Mouse (Mus musculus) small intestine, adult 2 months (tissue): Measurements from ENCODE around the gene Pla2g5. TPM values are rescaled to one million over a fixed set of nuclear protein-coding genes. Genes with fewer than 3 reads are reported as not detected.

ENCODE experiments used
- H3K27ac ChIP-seq: fragments of 200-500 bp; 2 replicates; pipeline ENCODE4 v1.5.1; 2012; ENCODE audit warnings: low read depth, low read length, control low read depth, inconsistent platforms; ENCODE audit not compliant: insufficient read depth
- H3K27me3 ChIP-seq: fragments of 200-500 bp; 2 replicates; pipeline ENCODE4 v1.6.1; 2012; ENCODE audit warnings: mild to moderate bottlenecking, moderate library complexity, low read length, inconsistent platforms; ENCODE audit not compliant: control insufficient read depth, insufficient read depth
- H3K36me3 ChIP-seq: fragments of 200-500 bp; 2 replicates; pipeline ENCODE4 v1.6.1; 2012; ENCODE audit warnings: mild to moderate bottlenecking, low read length, control low read depth, inconsistent platforms; ENCODE audit not compliant: control insufficient read depth, insufficient read depth
- H3K4me1 ChIP-seq: fragments of 200-500 bp; 2 replicates; pipeline ENCODE4 v1.6.1; 2012; ENCODE audit warnings: low read length, inconsistent platforms, mixed read lengths; ENCODE audit not compliant: control insufficient read depth, insufficient read depth, insufficient read length
- H3K4me3 ChIP-seq: fragments of 200-500 bp; 2 replicates; pipeline ENCODE4 v1.5.1; 2012; ENCODE audit warnings: low read depth, mild to moderate bottlenecking, control low read depth, inconsistent platforms, low read length, moderate library complexity
- CTCF ChIP-seq: fragments of 200-500 bp; IDR thresholded peaks from 2 replicates; pipeline ENCODE4 v1.5.1; 2012; ENCODE audit warnings: low read depth, mild to moderate bottlenecking, control low read depth, inconsistent platforms, low read length, moderate library complexity, mixed read lengths; ENCODE audit not compliant: insufficient replicate concordance, insufficient read length; ENCODE audit errors: extremely low read depth
- POLR2A ChIP-seq: fragments of 200-500 bp; IDR thresholded peaks from 2 replicates; pipeline ENCODE4 v1.6.1; 2012; ENCODE audit warnings: low read depth, mild to moderate bottlenecking, control low read depth, inconsistent platforms, low read length, moderate library complexity
- WGBS: fragments of 180-500 bp; shearing (Covaris S2); methylation state at CpG from one replicate; pipeline ENCODE4 v1.1.7; 2018; 5-methylcytosine and 5-hydroxymethylcytosine counted together
- polyA plus RNA-seq: library from polyadenylated mRNA; depleted of rRNA; stranded (reverse); fragments of >200 nt; gene quantifications from 2 replicates; pipeline ENCODE4 v1.2.3, GENCODE M21; 2012

The Pla2g5 gene
- polyA plus RNA-seq, 1 experiment: 6.0 TPM

GRCm38 (mm10) chr4:138873864-138874263 is 10.6 kb upstream of the Pla2g5 start, which contains the start of gene Gm13030:
Gene Gm13030 (minus strand): TSS chr4:138873964.
- no peaks in the 10 kb centered on the region for H3K36me3 ChIP-seq
- 79% methylated on average over 6 of the region's 6 CpGs for WGBS
- TF ChIP-seq CTCF: no peak
- no peak for TF ChIP-seq POLR2A
- H3K4me1 ChIP-seq: peaks cover 14% of the 10 kb centered on the region; the same call in 1 of the 2 replicates
- no peak within 1 kb of the TSS for H3K27ac ChIP-seq
- H3K27me3 ChIP-seq: no peaks in the 10 kb centered on the region
- no peak within 1 kb of the TSS for H3K4me3 ChIP-seq

GRCm38 (mm10) chr4:138868666-138869065 is 5.4 kb upstream of the Pla2g5 start:
- H3K27me3 ChIP-seq: no peaks in the 10 kb centered on the region; the same call in 1 of the 2 replicates
- H3K36me3 ChIP-seq: no peaks in the 10 kb centered on the region
- no peaks in the 10 kb centered on the region for H3K4me1 ChIP-seq
- H3K27ac ChIP-seq: no peak overlapping the region
- WGBS: 52% methylated on average over 8 of the region's 8 CpGs
- H3K4me3 ChIP-seq: no peak overlapping the region
- no peak for TF ChIP-seq CTCF
- no peak for TF ChIP-seq POLR2A

DNA sequence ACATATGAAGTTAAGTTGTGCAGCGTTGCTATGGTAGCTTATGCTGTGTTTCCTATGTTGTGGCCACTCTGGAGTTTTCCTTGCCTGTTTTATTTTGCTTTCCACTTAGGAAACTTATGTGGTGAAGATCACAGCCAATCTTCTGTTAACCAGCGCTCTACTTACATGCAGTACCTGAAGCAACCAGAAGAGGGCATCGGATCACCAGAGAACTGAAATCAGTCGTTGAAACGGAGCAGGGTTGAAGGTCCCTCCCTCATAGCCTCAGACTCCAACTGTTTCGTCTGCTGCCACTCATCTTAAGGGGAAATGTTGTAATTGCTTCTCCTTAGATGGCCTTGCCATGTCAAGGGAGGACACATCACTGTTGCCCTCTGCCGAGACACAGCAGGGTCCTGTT is 3.1 kb upstream of the Pla2g5 start:
- H3K36me3 ChIP-seq: no peaks in the 10 kb centered on the region
- no peaks in the 10 kb centered on the region; the same call in 1 of the 2 replicates for H3K27me3 ChIP-seq
- H3K4me1 ChIP-seq: no peaks in the 10 kb centered on the region
- no peak overlapping the region for H3K27ac ChIP-seq
- 10% methylated on average over 7 of the region's 7 CpGs for WGBS
- no peak overlapping the region for H3K4me3 ChIP-seq
- TF ChIP-seq POLR2A (no peak), CTCF (peak; percentile 65)

GRCm38 (mm10) chr4:138865991-138866390 is 2.7 kb upstream of the Pla2g5 start:
- TF ChIP-seq POLR2A (no peak), CTCF (no peak)
- no peaks in the 10 kb centered on the region for H3K36me3 ChIP-seq
- H3K27ac ChIP-seq: no peak overlapping the region
- H3K4me3 ChIP-seq: no peak overlapping the region
- H3K4me1 ChIP-seq: no peaks in the 10 kb centered on the region
- 65% methylated on average over 6 of the region's 6 CpGs for WGBS
- no peaks in the 10 kb centered on the region; the same call in 1 of the 2 replicates for H3K27me3 ChIP-seq

GRCm38 (mm10) chr4:138865092-138865491 is 1.8 kb upstream of the Pla2g5 start:
- 28% methylated on average over 5 of the region's 5 CpGs for WGBS
- Histone ChIP-seq H3K4me1 (no peaks in the 10 kb centered on the region), H3K27me3 (no peaks in the 10 kb centered on the region; the same call in 1 of the 2 replicates), H3K36me3 (no peaks in the 10 kb centered on the region), H3K4me3 (no peak overlapping the region), H3K27ac (no peak overlapping the region)
- TF ChIP-seq CTCF (no peak), POLR2A (no peak)

GRCm38 (mm10) chr4:138859728-138860127 is 3.6 kb downstream of the Pla2g5 start:
- peak; percentile 51; the same call in 1 of the 2 replicates for TF ChIP-seq CTCF
- no peak for TF ChIP-seq POLR2A
- Histone ChIP-seq H3K4me3 (0 out of 2 replicates have a peak overlapping the region, but pooled peaks have one; percentile 4), H3K4me1 (no peaks in the 10 kb centered on the region), H3K27me3 (peaks cover 2% of the 10 kb centered on the region; the same call in 1 of the 2 replicates), H3K36me3 (no peaks in the 10 kb centered on the region), H3K27ac (no peak overlapping the region)
- 4% methylated on average over 13 of the region's 13 CpGs for WGBS

GRCm38 (mm10) chr4:138859245-138859644 is 4.0 kb downstream of the Pla2g5 start:
- no peak overlapping the region for H3K4me3 ChIP-seq
- TF ChIP-seq POLR2A (no peak), CTCF (0 out of 2 replicates have a peak, but pooled peaks have one; percentile 17)
- no peaks in the 10 kb centered on the region for H3K4me1 ChIP-seq
- WGBS: 34% methylated on average over 9 of the region's 9 CpGs
- H3K27me3 ChIP-seq: 0 out of 2 replicates have a peak, but pooled peaks cover 2% of the 10 kb centered on the region
- H3K27ac ChIP-seq: no peak overlapping the region
- no peaks in the 10 kb centered on the region for H3K36me3 ChIP-seq
